Mouse (Mus musculus) liver, postnatal 0 days (tissue): ENCODE results near the gene Gm16181. TPM values are rescaled to one million over a fixed set of nuclear protein-coding genes. Genes with fewer than 3 reads are reported as not detected.

Source experiments
- ATAC-seq: fragments of 200-750 bp; cut with Nextera tagmentation; 2 replicates; pipeline ENCODE4 v1.8.0; 2017; ENCODE audit warnings: mild to moderate bottlenecking, moderate library complexity
- DNase-seq: peaks from one replicate; pipeline ENCODE4 v3.0.0-alpha.2; 2016
- H3K27ac ChIP-seq: fragments of 300-500 bp; sonication (generic); 2 replicates; pipeline ENCODE4 v1.5.1; 2014; ENCODE audit warnings: antibody characterized with exemption, moderate library complexity, mild to moderate bottlenecking, low read depth
- H3K27me3 ChIP-seq: fragments of 300-500 bp; sonication (generic); 2 replicates; pipeline ENCODE4 v1.6.1; 2014; ENCODE audit warnings: low read length, control low read depth, mixed read lengths; ENCODE audit not compliant: insufficient read depth
- H3K36me3 ChIP-seq: fragments of 300-500 bp; sonication (generic); replicated peaks from 2 replicates; pipeline ENCODE4 v1.6.1; 2014; ENCODE audit warnings: mild to moderate bottlenecking, control low read depth, low read length, moderate library complexity, mixed read lengths; ENCODE audit not compliant: insufficient read depth
- H3K4me1 ChIP-seq: fragments of 300-500 bp; sonication (generic); 2 replicates; pipeline ENCODE4 v1.6.1; 2014; ENCODE audit warnings: antibody characterized with exemption, mild to moderate bottlenecking, control low read depth; ENCODE audit not compliant: insufficient read depth
- H3K4me2 ChIP-seq: fragments of 300-500 bp; sonication (generic); 2 replicates; pipeline ENCODE4 v1.6.1; 2014; ENCODE audit warnings: low read depth, mild to moderate bottlenecking, low read length, moderate library complexity, mixed read lengths
- H3K4me3 ChIP-seq: fragments of 300-500 bp; sonication (generic); 2 replicates; pipeline ENCODE4 v1.5.1; 2014; ENCODE audit warnings: low read depth, low read length
- H3K9ac ChIP-seq: fragments of 300-500 bp; sonication (generic); replicated peaks from 2 replicates; pipeline ENCODE4 v1.6.1; 2014; ENCODE audit warnings: mild to moderate bottlenecking, moderate library complexity
- H3K9me3 ChIP-seq: fragments of 300-500 bp; sonication (generic); 2 replicates; pipeline ENCODE4 v1.6.1; 2016; ENCODE audit warnings: mild to moderate bottlenecking, control low read depth, low read length, mixed read lengths
- CTCF ChIP-seq: sonication (generic); IDR thresholded peaks from 2 replicates; pipeline ENCODE4 v1.5.1; 2016; ENCODE audit warnings: antibody characterized with exemption, low read depth
- EP300 ChIP-seq: IDR thresholded peaks from 2 replicates; pipeline ENCODE4 v1.6.1; 2016; ENCODE audit warnings: antibody characterized with exemption, low read depth, mild to moderate bottlenecking
- WGBS: fragments of 180-500 bp; shearing (Covaris S2); extraction: QIAGEN DNeasy Blood & Tissue Kit; methylation state at CpG from one replicate; pipeline ENCODE4 v1.1.7; 2014; ENCODE audit not compliant: insufficient replicate concordance; 5-methylcytosine and 5-hydroxymethylcytosine counted together
- polyA plus RNA-seq: library from polyadenylated mRNA; unstranded; fragments of >200 nt; fragmentation: Nextera tagmentation; extraction: Ambion mirVana; gene quantifications from 2 replicates; pipeline ENCODE4 v1.2.1, GENCODE M21; 2015

Gene Gm16181
- polyA plus RNA-seq, 1 experiment from 2014 or later, result 0.22 TPM

GRCm38 (mm10) chr17:35194844-35195630, 25.6 kb upstream of the Gm16181 start:
- Histone ChIP-seq H3K27ac (peak overlapping the region; percentile 78), H3K9ac (peak overlapping the region; percentile 35), H3K36me3 (no peaks in the 10 kb centered on the region; the same call in 1 of the 2 replicates), H3K4me3 (peak overlapping the region; percentile 44), H3K4me2 (peak overlapping the region; percentile 80), H3K27me3 (peaks cover 13% of the 10 kb centered on the region), H3K9me3 (no peaks in the 10 kb centered on the region), H3K4me1 (peaks cover 16% of the 10 kb centered on the region)
- no peak for DNase-seq
- TF ChIP-seq CTCF (no peak), EP300 (no peak)
- WGBS, result 34% methylated on average over 19 of the region's 19 CpGs
- peak; percentile 27; the same call in 1 of the 2 replicates for ATAC-seq

GRCm38 (mm10) chr17:35195631-35196320, 24.9 kb upstream of the Gm16181 start:
- DNase-seq (peak; percentile 88), ATAC-seq (peak; percentile 82)
- Histone ChIP-seq H3K27me3 (peaks cover 16% of the 10 kb centered on the region), H3K27ac (peak overlapping the region; percentile 78; the same call in 1 of the 2 replicates), H3K4me3 (peak overlapping the region; percentile 44), H3K36me3 (no peaks in the 10 kb centered on the region; the same call in 1 of the 2 replicates), H3K4me1 (peaks cover 16% of the 10 kb centered on the region), H3K4me2 (peak overlapping the region; percentile 80), H3K9me3 (no peaks in the 10 kb centered on the region), H3K9ac (peak overlapping the region; percentile 35)
- WGBS, result 1% methylated on average over 57 of the region's 66 CpGs
- TF ChIP-seq CTCF, result peak; percentile 98
- TF ChIP-seq EP300, result no peak

DNA sequence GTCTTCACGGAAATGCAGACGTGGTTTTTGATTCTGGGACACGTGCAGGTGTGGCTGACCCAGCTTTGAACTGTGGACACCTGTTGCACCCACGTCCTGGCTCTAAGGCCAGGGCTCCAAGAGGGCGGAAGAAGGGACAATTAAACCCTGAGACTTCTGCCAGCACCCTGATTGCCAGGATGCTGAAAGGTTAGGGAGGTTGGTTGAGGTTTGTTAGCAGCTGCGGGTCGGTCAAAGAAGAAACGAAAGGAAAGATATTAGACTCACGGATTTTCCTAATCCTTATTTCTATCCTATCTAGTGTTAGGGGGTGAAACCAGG, 24.4 kb upstream of the Gm16181 start:
- ATAC-seq, result no peak
- Histone ChIP-seq H3K36me3 (no peaks in the 10 kb centered on the region; the same call in 1 of the 2 replicates), H3K4me3 (peak overlapping the region; percentile 44), H3K4me2 (peak overlapping the region; percentile 80), H3K9me3 (no peaks in the 10 kb centered on the region), H3K9ac (no peak overlapping the region), H3K27ac (no peak overlapping the region), H3K27me3 (peaks cover 20% of the 10 kb centered on the region), H3K4me1 (peaks cover 16% of the 10 kb centered on the region)
- WGBS, result 38% methylated on average over 9 of the region's 9 CpGs
- no peak for DNase-seq
- TF ChIP-seq EP300 (no peak), CTCF (no peak)

- no peak overlapping the region for H3K27ac ChIP-seq
- H3K9ac ChIP-seq, result no peak overlapping the region
- ATAC-seq (no peak), DNase-seq (no peak)
- peaks cover 23% of the 10 kb centered on the region for H3K27me3 ChIP-seq
- no peak overlapping the region for H3K4me2 ChIP-seq
- no peaks in the 10 kb centered on the region for H3K9me3 ChIP-seq
- no peak overlapping the region for H3K4me3 ChIP-seq
- peaks cover 14% of the 10 kb centered on the region for H3K4me1 ChIP-seq
- 24% methylated on average over 4 of the region's 6 CpGs for WGBS
- TF ChIP-seq EP300 (no peak), CTCF (no peak)
- no peaks in the 10 kb centered on the region; the same call in 1 of the 2 replicates for H3K36me3 ChIP-seq
Measured at GRCm38 (mm10) chr17:35197126-35197525, 23.5 kb upstream of the Gm16181 start.

GRCm38 (mm10) chr17:35198029-35198428, 22.6 kb upstream of the Gm16181 start:
- no peak for ATAC-seq
- Histone ChIP-seq H3K4me1 (peaks cover 16% of the 10 kb centered on the region), H3K27me3 (peaks cover 26% of the 10 kb centered on the region), H3K9ac (no peak overlapping the region), H3K4me2 (no peak overlapping the region), H3K4me3 (no peak overlapping the region), H3K9me3 (no peaks in the 10 kb centered on the region), H3K27ac (no peak overlapping the region), H3K36me3 (no peaks in the 10 kb centered on the region; the same call in 1 of the 2 replicates)
- no peak for DNase-seq
- WGBS, result 69% methylated on average over 7 of the region's 7 CpGs
- TF ChIP-seq CTCF (no peak), EP300 (no peak)

DNA sequence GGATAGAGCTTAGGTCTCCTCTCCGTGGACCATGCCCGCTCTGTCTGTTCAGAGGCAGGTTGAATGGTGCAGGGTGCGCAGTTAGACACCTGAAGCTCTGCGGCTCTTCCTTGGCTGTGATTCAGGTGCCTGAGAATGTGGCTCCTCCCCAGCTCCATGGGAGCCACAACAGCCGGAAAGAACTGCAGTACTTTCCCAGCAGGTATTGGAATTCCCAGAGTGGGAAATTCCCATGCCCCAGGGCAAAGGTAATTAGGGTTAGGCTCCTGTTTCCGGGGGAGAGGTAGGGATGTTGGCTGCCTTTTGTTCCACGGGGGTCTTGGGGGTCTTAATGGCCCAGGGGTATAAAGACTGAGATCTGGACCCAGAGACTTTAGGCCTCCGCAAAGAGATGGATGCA, 21.7 kb upstream of the Gm16181 start:
- H3K4me3 ChIP-seq, result no peak overlapping the region
- H3K27me3 ChIP-seq, result peaks cover 34% of the 10 kb centered on the region
- no peak for ATAC-seq

More for the DNA sequence above, 21.7 kb upstream of the Gm16181 start:
- Histone ChIP-seq H3K4me2 (no peak overlapping the region), H3K9ac (no peak overlapping the region), H3K27ac (no peak overlapping the region), H3K9me3 (no peaks in the 10 kb centered on the region), H3K36me3 (no peaks in the 10 kb centered on the region; the same call in 1 of the 2 replicates), H3K4me1 (peaks cover 16% of the 10 kb centered on the region)
- WGBS, result 60% methylated on average over 8 of the region's 8 CpGs
- no peak for TF ChIP-seq EP300
- no peak for TF ChIP-seq CTCF
- no peak for DNase-seq
